Mouse (Mus musculus) kidney, postnatal 0 days (tissue): ENCODE measurements around the gene Cpsf2. TPM values are rescaled to one million over a fixed set of nuclear protein-coding genes. Genes with fewer than 3 reads are reported as not detected.

Source experiments
- ATAC-seq: fragments of 200-750 bp; cut with Nextera tagmentation; replicated peaks from 2 replicates; pipeline ENCODE4 v1.8.0; 2017; ENCODE audit warnings: low read depth, moderate number of reproducible peaks, moderate TSS enrichment, moderate library complexity; ENCODE audit not compliant: low FRiP score
- DNase-seq: peaks from one replicate; pipeline ENCODE4 v3.0.0-alpha.2; 2016; ENCODE audit warnings: low spot score
- H3K27ac ChIP-seq: fragments of 300-500 bp; sonication (generic); 2 replicates; pipeline ENCODE4 v1.5.1; 2014; ENCODE audit warnings: mild to moderate bottlenecking
- H3K27me3 ChIP-seq: fragments of 300-500 bp; sonication (generic); 2 replicates; pipeline ENCODE4 v1.6.1; 2014; ENCODE audit warnings: low read length, mixed read lengths; ENCODE audit not compliant: insufficient read depth
- H3K36me3 ChIP-seq: fragments of 300-500 bp; sonication (generic); 2 replicates; pipeline ENCODE4 v1.6.1; 2014; ENCODE audit warnings: low read length, mixed read lengths; ENCODE audit not compliant: insufficient read depth
- H3K4me1 ChIP-seq: fragments of 300-500 bp; sonication (generic); replicated peaks from 2 replicates; pipeline ENCODE4 v1.6.1; 2014; ENCODE audit warnings: antibody characterized with exemption, low read length, mixed read lengths; ENCODE audit not compliant: insufficient read depth
- H3K4me2 ChIP-seq: fragments of 300-500 bp; sonication (generic); 2 replicates; pipeline ENCODE4 v1.6.1; 2014; ENCODE audit warnings: mild to moderate bottlenecking, low read length, moderate library complexity, mixed read lengths
- H3K4me3 ChIP-seq: fragments of 300-500 bp; sonication (generic); replicated peaks from 2 replicates; pipeline ENCODE4 v1.5.1; 2014; ENCODE audit warnings: low read depth, low read length
- H3K9ac ChIP-seq: fragments of 300-500 bp; sonication (generic); 2 replicates; pipeline ENCODE4 v1.6.1; 2014; ENCODE audit warnings: low read depth, low read length
- H3K9me3 ChIP-seq: fragments of 300-500 bp; sonication (generic); replicated peaks from 2 replicates; pipeline ENCODE4 v1.6.1; 2016; ENCODE audit warnings: low read length, inconsistent platforms, mixed read lengths
- CTCF ChIP-seq: IDR thresholded peaks from 2 replicates; pipeline ENCODE4 v1.5.1; 2016; ENCODE audit warnings: antibody characterized with exemption, low read depth, mild to moderate bottlenecking, moderate library complexity
- WGBS: fragments of 180-500 bp; shearing (Covaris S2); extraction: QIAGEN DNeasy Blood & Tissue Kit; methylation state at CpG from one replicate; pipeline ENCODE4 v1.1.7; 2014; 5-methylcytosine and 5-hydroxymethylcytosine counted together
- polyA plus RNA-seq: library from polyadenylated mRNA; unstranded; fragments of >200 nt; fragmentation: Nextera tagmentation; extraction: Ambion mirVana; gene quantifications from 2 replicates; pipeline ENCODE4 v1.2.1, GENCODE M21; 2015

The Cpsf2 gene
- polyA plus RNA-seq, 1 experiment from 2014 or later = 21.7 TPM

DNA sequence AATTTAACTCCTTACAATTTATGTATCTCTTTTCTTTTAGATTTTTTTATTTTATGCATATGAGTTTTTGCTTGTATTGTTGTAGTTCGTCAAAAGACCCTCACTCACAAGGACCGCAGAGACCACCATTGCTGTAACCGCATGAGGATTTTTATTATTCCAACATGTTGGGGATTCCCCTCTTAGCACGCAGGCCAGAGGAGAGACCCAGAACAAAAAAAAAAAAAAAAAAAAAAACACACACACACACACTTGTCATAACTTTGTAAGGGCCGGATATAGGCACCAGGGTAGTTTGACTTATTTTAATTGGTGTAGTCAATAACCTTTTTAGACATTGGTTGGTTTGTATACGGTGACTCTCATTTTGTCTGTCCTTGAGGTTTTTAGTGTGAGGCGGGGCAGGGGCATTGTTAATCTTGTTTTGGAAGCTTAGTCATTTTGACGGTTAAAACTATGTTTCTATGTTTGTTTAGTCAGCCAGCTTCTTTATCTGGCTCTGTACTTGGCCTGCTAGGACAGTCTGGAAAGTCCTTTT is 3.5 kb downstream of the Cpsf2 start:
- H3K27me3 ChIP-seq = no peaks in the 10 kb centered on the region
- no peak overlapping the region for H3K27ac ChIP-seq
- no peak overlapping the region for H3K4me2 ChIP-seq
- no peak overlapping the region for H3K4me3 ChIP-seq
- 91% methylated on average over 8 of the region's 8 CpGs for WGBS
- H3K36me3 ChIP-seq = peaks cover 17% of the 10 kb centered on the region; the same call in 1 of the 2 replicates
- no peaks in the 10 kb centered on the region for H3K9me3 ChIP-seq
- DNase-seq = no peak
- no peak overlapping the region for H3K9ac ChIP-seq
- H3K4me1 ChIP-seq = 0 out of 2 replicates have a peak, but pooled peaks cover 14% of the 10 kb centered on the region
- no peak for ATAC-seq
- no peak for TF ChIP-seq CTCF

DNA sequence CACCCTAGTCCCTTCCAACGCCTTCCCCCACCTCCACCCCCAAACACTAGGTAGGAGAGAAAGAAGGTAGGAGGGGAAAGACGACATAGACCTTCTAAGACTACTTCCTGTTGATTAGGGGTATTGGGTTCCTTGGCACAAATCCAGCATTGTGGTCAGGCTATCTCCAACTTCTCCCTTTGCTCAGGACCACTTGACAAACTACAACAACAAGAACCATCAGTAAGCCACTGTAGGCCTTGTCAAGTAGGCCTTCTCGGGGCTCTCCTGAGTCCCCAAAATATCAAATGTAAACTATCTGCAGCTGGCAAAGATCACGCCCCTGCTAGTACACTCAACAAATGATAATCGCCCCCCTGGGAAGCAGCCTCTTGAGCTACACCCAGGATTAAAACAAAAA is 4.5 kb downstream of the Cpsf2 start:
- no peak for TF ChIP-seq CTCF
- Histone ChIP-seq H3K9ac (no peak overlapping the region), H3K9me3 (no peaks in the 10 kb centered on the region), H3K4me2 (no peak overlapping the region), H3K36me3 (peaks cover 22% of the 10 kb centered on the region), H3K4me3 (no peak overlapping the region), H3K4me1 (0 out of 2 replicates have a peak, but pooled peaks cover 14% of the 10 kb centered on the region), H3K27me3 (no peaks in the 10 kb centered on the region), H3K27ac (no peak overlapping the region)
- DNase-seq = no peak
- ATAC-seq = no peak
- 59% methylated on average over 5 of the region's 5 CpGs for WGBS

DNA sequence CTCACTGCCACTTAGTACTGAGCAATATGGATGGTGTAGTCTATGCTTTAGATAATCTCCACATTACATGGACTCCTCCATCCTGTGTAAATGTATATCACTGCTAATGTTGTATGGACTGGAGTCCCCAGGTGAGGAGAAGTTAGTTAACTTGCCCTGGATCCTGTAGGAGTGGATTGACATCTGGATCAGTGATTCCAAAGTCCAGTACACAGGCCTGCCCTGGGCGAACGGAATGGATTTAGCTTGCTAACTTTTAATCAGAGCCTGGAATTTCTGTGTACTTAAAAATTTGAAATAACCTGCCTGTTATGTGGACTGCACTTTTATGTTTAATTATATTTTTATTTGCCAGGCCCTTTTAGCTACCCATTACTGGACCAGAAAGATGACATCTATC is 5.8 kb downstream of the Cpsf2 start:
- H3K4me3 ChIP-seq = no peak overlapping the region
- H3K9ac ChIP-seq = no peak overlapping the region
- ATAC-seq = no peak
- H3K36me3 ChIP-seq = peaks cover 25% of the 10 kb centered on the region
- WGBS = 91% methylated on average over 2 of the region's 2 CpGs
- H3K27me3 ChIP-seq = no peaks in the 10 kb centered on the region
- H3K4me2 ChIP-seq = no peak overlapping the region
- DNase-seq = no peak
- no peak overlapping the region for H3K27ac ChIP-seq
- no peak for TF ChIP-seq CTCF
- H3K4me1 ChIP-seq = 0 out of 2 replicates have a peak, but pooled peaks cover 12% of the 10 kb centered on the region
- no peaks in the 10 kb centered on the region for H3K9me3 ChIP-seq

DNA sequence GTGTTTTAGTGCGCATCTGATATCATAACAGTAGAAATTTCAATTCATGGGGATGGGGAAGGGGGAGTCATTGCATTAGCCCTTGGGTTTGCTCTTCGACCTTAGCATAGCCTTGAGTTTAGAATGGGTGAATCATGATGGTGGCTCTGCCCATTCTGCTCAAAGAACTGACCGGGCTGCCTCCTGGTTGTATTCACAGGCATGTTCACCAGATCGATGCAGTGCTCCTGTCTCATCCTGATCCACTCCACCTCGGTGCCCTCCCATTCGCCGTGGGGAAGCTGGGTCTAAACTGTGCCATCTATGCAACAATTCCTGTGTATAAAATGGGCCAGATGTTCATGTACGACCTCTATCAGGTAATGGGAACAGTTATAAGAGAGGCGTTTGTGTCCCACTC is 7.2 kb downstream of the Cpsf2 start:
- Histone ChIP-seq H3K9me3 (no peaks in the 10 kb centered on the region), H3K27me3 (no peaks in the 10 kb centered on the region), H3K27ac (no peak overlapping the region), H3K4me2 (no peak overlapping the region), H3K36me3 (peaks cover 36% of the 10 kb centered on the region), H3K9ac (no peak overlapping the region), H3K4me1 (no peaks in the 10 kb centered on the region), H3K4me3 (no peak overlapping the region)
- ATAC-seq (no peak), DNase-seq (no peak)
- no peak for TF ChIP-seq CTCF
- 93% methylated on average over 9 of the region's 9 CpGs for WGBS

DNA sequence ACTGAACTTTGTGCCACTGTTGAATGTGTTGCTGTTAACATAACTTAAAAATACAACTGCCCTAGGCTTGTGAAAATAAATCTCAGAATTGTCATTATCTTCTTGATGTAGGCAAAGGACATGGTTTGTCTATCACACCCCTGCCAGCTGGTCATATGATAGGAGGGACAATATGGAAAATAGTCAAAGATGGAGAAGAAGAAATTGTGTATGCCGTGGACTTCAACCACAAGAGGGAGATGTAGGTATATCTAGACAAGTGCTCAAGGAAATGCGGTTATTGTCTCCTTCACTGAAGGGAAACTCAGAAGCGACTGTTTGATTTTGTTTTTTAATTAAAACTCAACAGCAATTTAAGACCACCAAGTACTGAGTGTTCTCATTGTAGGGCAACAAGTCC is 9.3 kb downstream of the Cpsf2 start:
- H3K9me3 ChIP-seq = no peaks in the 10 kb centered on the region
- peak; percentile 73 for DNase-seq
- H3K4me2 ChIP-seq = no peak overlapping the region
- H3K9ac ChIP-seq = no peak overlapping the region
- no peak overlapping the region for H3K4me3 ChIP-seq
- no peak for ATAC-seq
- peaks cover 48% of the 10 kb centered on the region for H3K36me3 ChIP-seq
- no peaks in the 10 kb centered on the region for H3K4me1 ChIP-seq
- H3K27me3 ChIP-seq = no peaks in the 10 kb centered on the region
- H3K27ac ChIP-seq = no peak overlapping the region
- WGBS = 52% methylated on average over 3 of the region's 3 CpGs
- peak; percentile 75 for TF ChIP-seq CTCF

DNA sequence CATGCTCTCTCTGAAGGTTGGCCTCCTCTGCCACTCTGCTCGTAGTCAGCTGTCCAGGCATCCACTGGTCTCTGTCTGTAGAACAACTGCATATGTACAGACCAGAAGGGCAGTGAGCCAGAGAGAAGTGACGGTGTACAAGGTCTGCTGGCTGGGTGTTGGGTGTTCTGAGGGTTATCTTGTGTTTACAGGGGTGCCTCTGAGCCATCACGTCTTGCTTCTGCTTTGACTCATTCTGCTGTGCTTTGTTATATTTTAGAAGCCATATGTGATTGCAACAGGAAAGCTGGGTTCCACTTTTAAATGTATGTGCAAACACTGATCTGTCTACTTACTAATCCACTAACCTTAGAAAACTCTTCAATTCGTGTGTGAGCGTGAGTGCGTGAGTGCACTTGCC is 11.9 kb downstream of the Cpsf2 start:
- Histone ChIP-seq H3K4me3 (no peak overlapping the region), H3K36me3 (peaks cover 68% of the 10 kb centered on the region), H3K4me2 (no peak overlapping the region), H3K27ac (no peak overlapping the region), H3K9ac (no peak overlapping the region), H3K27me3 (no peaks in the 10 kb centered on the region), H3K9me3 (no peaks in the 10 kb centered on the region), H3K4me1 (no peaks in the 10 kb centered on the region)
- 88% methylated on average over 6 of the region's 6 CpGs for WGBS
- DNase-seq (no peak), ATAC-seq (no peak)
- no peak for TF ChIP-seq CTCF
